In genomic region chrX:103109181-103109580, GRCm38 (mm10) we compare ENCODE assay signal across 9 mouse cellular contexts.
A peak's percentile ranks its signal among the peaks of the same experiment; 100 is the strongest.
DNase-seq lines count a peak whose midpoint lies in the region; ATAC-seq and TF ChIP-seq lines count a peak whose summit lies in the region.
"Had no signal": no experiment of that assay in that cellular context is flagged by ENCODE, and none has a peak within 500 bp of the region (broad histone marks: within the 10 kb centered on the region; RNA-seq: fewer than 3 reads in every experiment).

No protein-coding gene starts in this region.

- H3K4me1 ChIP-seq in heart, adult 2 months (ENCODE audit: control insufficient read depth, insufficient read depth, low read length): no peaks in the 10 kb centered on the region
- H3K4me1 ChIP-seq in heart, embryonic 12.5 days (replicated peaks): no peaks in the 10 kb centered on the region
- H3K4me1 ChIP-seq in hindbrain, embryonic 15.5 days (replicated peaks): no peaks in the 10 kb centered on the region
- H3K4me1 ChIP-seq in neural tube, embryonic 11.5 days (ENCODE audit: control insufficient read depth, insufficient read depth, low read length): no peaks in the 10 kb centered on the region

- H3K9me3 ChIP-seq in heart, embryonic 12.5 days (replicated peaks): no peaks in the 10 kb centered on the region
- no peaks in the 10 kb centered on the region for H3K9me3 ChIP-seq in hindbrain, embryonic 15.5 days
- no peaks in the 10 kb centered on the region for H3K9me3 ChIP-seq in neural tube, embryonic 11.5 days (ENCODE audit: control insufficient read depth, low read length)

- H3K4me3 ChIP-seq in heart, adult 2 months: no peak overlapping the region
- no peak overlapping the region for H3K4me3 ChIP-seq in heart, embryonic 12.5 days
- H3K4me3 ChIP-seq in hindbrain, embryonic 15.5 days: no peak overlapping the region
- no peak overlapping the region for H3K4me3 ChIP-seq in neural tube, embryonic 11.5 days (ENCODE audit: low read depth, low read length)

- intact Hi-C loops in heart, adult 2 months (cut with DNase I): no loop called here

- no peak for TF ChIP-seq EP300 in heart, adult 2 months (IDR thresholded peaks at IDR 0.05; ENCODE audit: insufficient read depth, low read depth, low read length)

- no peaks in the 10 kb centered on the region for H3K36me3 ChIP-seq in heart, adult 2 months (ENCODE audit: control insufficient read depth, insufficient read depth, low read length)
- no peaks in the 10 kb centered on the region for H3K36me3 ChIP-seq in heart, embryonic 12.5 days
- no peaks in the 10 kb centered on the region for H3K36me3 ChIP-seq in hindbrain, embryonic 15.5 days
- H3K36me3 ChIP-seq in neural tube, embryonic 11.5 days (ENCODE audit: control insufficient read depth, insufficient read depth, low read length): no peaks in the 10 kb centered on the region
- H3K36me3 ChIP-seq: G1E had no signal

- ATAC-seq in heart, embryonic 12.5 days (ENCODE audit: insufficient number of reproducible peaks, low FRiP score): no peak
- 0 out of 2 replicates have a peak, but pooled peaks have one; percentile 54 for ATAC-seq in hindbrain, embryonic 15.5 days (ENCODE audit: low FRiP score, low read depth)
- no peak for ATAC-seq in neural tube, embryonic 11.5 days (ENCODE audit: insufficient read depth, low FRiP score, low TSS enrichment)

- H3K27me3 ChIP-seq in heart, adult 2 months (ENCODE audit: control insufficient read depth, insufficient read depth, low read length): no peaks in the 10 kb centered on the region
- H3K27me3 ChIP-seq in heart, embryonic 12.5 days (replicated peaks): no peaks in the 10 kb centered on the region
- peaks cover 4% of the 10 kb centered on the region; the same call in 1 of the 2 replicates for H3K27me3 ChIP-seq in hindbrain, embryonic 15.5 days
- no peaks in the 10 kb centered on the region for H3K27me3 ChIP-seq in neural tube, embryonic 11.5 days (ENCODE audit: control insufficient read depth, insufficient read depth, low read length)

- TF ChIP-seq CTCF in heart, adult 2 months (IDR thresholded peaks at IDR 0.05): peak; percentile 38

- H3K79me2 ChIP-seq in heart, adult 2 months (replicated peaks; ENCODE audit: control insufficient read depth, insufficient read depth, low read length): no peaks in the 10 kb centered on the region

- H3K27ac ChIP-seq in heart, adult 2 months: no peak overlapping the region
- H3K27ac ChIP-seq in heart, embryonic 12.5 days (ENCODE audit: poor library complexity, severe bottlenecking): no peak overlapping the region
- no peak overlapping the region for H3K27ac ChIP-seq in hindbrain, embryonic 15.5 days (replicated peaks)
- no peak overlapping the region for H3K27ac ChIP-seq in neural tube, embryonic 11.5 days (ENCODE audit: low read depth, low read length)

- no peak for TF ChIP-seq POLR2A in heart, adult 2 months (IDR thresholded peaks at IDR 0.05; ENCODE audit: insufficient read depth, low read depth, low read length)

- H3K9ac ChIP-seq in heart, adult 2 months (ENCODE audit: low read depth, low read length): no peak overlapping the region
- no peak overlapping the region for H3K9ac ChIP-seq in heart, embryonic 12.5 days
- H3K9ac ChIP-seq in hindbrain, embryonic 15.5 days: no peak overlapping the region
- H3K9ac ChIP-seq in neural tube, embryonic 11.5 days (ENCODE audit: low read length): no peak overlapping the region

- WGBS in heart, adult 2 months: 7% methylated on average over 1 of the region's 1 CpGs
- WGBS in heart, embryonic 12.5 days: 20% methylated on average over 1 of the region's 1 CpGs
- 12% methylated on average over 1 of the region's 1 CpGs for WGBS in hindbrain, embryonic 15.5 days
- WGBS in neural tube, embryonic 11.5 days: 12% methylated on average over 1 of the region's 1 CpGs

- no peak for DNase-seq in heart, adult 2 months
- DNase-seq in right cerebral cortex, adult 2 months (ENCODE audit: low spot score in 2 of 2): peak; percentile 7 to 22
- DNase-seq in right cerebral cortex, postnatal 14 days: no peak
- DNase-seq in neural tube, embryonic 11.5 days (ENCODE audit: low spot score): peak; percentile 11
- DNase-seq in gastrocnemius, adult 8-10 months (ENCODE audit: low spot score in 2 of 2): no peak
- DNase-seq in urinary bladder, postnatal 36 days (ENCODE audit: low spot score in 2 of 2): no peak

- H3K4me2 ChIP-seq in heart, embryonic 12.5 days: no peak overlapping the region
- H3K4me2 ChIP-seq in hindbrain, embryonic 15.5 days: no peak overlapping the region
- H3K4me2 ChIP-seq in neural tube, embryonic 11.5 days (ENCODE audit: low read depth): no peak overlapping the region

Comparison
In these comparisons a context has a peak if more than half of its experiments do, and no peak if none do; other contexts are left out.
1. DNase-seq: peak in right cerebral cortex, adult 2 months (2 of 2) and neural tube, embryonic 11.5 days (single experiment); none in heart, adult 2 months (0 of 2), right cerebral cortex, postnatal 14 days (single experiment), gastrocnemius, adult 8-10 months (0 of 2) and urinary bladder, postnatal 36 days (0 of 2).